Mouse (Mus musculus) heart, adult 2 months (tissue): ENCODE results near the gene Nepro.

Experiments
- CTCF ChIP-seq: fragments of 200-600 bp; IDR thresholded peaks from 2 replicates; pipeline ENCODE4 v1.8.1; 2022; ENCODE audit warnings: antibody characterized with exemption, mild to moderate bottlenecking, moderate library complexity
- EP300 ChIP-seq: fragments of 200-500 bp; IDR thresholded peaks from 2 replicates; pipeline ENCODE4 v1.6.1; 2011; ENCODE audit warnings: low read depth, low read length, control low read depth; ENCODE audit not compliant: insufficient read depth
- POLR2A ChIP-seq: fragments of 200-500 bp; IDR thresholded peaks from 2 replicates; pipeline ENCODE4 v1.6.1; 2011; ENCODE audit warnings: mild to moderate bottlenecking, low read depth, low read length, control low read depth; ENCODE audit not compliant: insufficient read depth

DNA sequence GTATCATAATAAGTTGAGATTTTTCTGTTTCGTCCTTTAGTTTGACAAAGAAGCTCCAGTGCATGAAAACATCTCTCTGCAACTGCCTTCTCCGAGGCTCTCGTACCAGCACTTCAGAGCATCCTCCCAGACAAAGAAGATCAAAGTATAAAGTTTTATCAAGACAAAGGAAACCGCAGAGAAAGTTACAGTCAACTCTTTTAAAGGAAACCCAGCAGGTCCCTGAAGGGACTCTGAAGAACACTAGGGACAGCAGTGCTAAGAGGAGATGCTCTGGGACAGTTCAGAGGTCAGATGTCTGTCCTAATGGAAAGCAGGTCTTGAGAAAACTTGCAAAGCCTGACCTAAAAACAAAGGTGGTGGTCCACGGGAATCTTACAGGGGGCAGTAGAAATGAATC, 11.6 kb downstream of the Nepro start:
- TF ChIP-seq POLR2A (no peak), CTCF (no peak), EP300 (no peak)
